Mouse (Mus musculus) limb, embryonic 11.5 days (tissue): Measurements from ENCODE around the gene Angptl7. TPM values are rescaled to one million over a fixed set of nuclear protein-coding genes. Genes with fewer than 3 reads are reported as not detected.

Source experiments
- ATAC-seq: fragments of 200-750 bp; cut with Nextera tagmentation; 2 replicates; pipeline ENCODE4 v1.8.0; 2017; ENCODE audit warnings: low read depth; ENCODE audit not compliant: insufficient number of reproducible peaks, low FRiP score, low TSS enrichment
- DNase-seq: peaks from one replicate; pipeline ENCODE4 v3.0.0-alpha.2; 2015; ENCODE audit warnings: low spot score
- H3K27ac ChIP-seq: fragments of 300-500 bp; sonication (generic); replicated peaks from 2 replicates; pipeline ENCODE4 v1.5.1; 2014; ENCODE audit warnings: low read depth, mild to moderate bottlenecking, low read length
- H3K27me3 ChIP-seq: fragments of 300-500 bp; sonication (generic); 2 replicates; pipeline ENCODE4 v1.6.1; 2014; ENCODE audit warnings: mild to moderate bottlenecking, low read length, mixed read lengths; ENCODE audit not compliant: control insufficient read depth, insufficient read depth
- H3K36me3 ChIP-seq: fragments of 300-500 bp; sonication (generic); 2 replicates; pipeline ENCODE4 v1.6.1; 2014; ENCODE audit warnings: mild to moderate bottlenecking, low read length, moderate library complexity, mixed read lengths; ENCODE audit not compliant: control insufficient read depth, insufficient read depth
- H3K4me1 ChIP-seq: fragments of 300-500 bp; sonication (generic); 2 replicates; pipeline ENCODE4 v1.6.1; 2014; ENCODE audit warnings: low read length, mixed read lengths; ENCODE audit not compliant: control insufficient read depth, insufficient read depth
- H3K4me2 ChIP-seq: fragments of 300-500 bp; sonication (generic); 2 replicates; pipeline ENCODE4 v1.6.1; 2014; ENCODE audit warnings: low read depth, mild to moderate bottlenecking, moderate library complexity; ENCODE audit not compliant: severe bottlenecking
- H3K4me3 ChIP-seq: fragments of 300-500 bp; sonication (generic); 2 replicates; pipeline ENCODE4 v1.5.1; 2014; ENCODE audit warnings: low read depth, low read length
- H3K9ac ChIP-seq: fragments of 300-500 bp; sonication (generic); 2 replicates; pipeline ENCODE4 v1.6.1; 2014; ENCODE audit warnings: mild to moderate bottlenecking, low read length
- H3K9me3 ChIP-seq: fragments of 300-500 bp; sonication (generic); 2 replicates; pipeline ENCODE4 v1.6.1; 2016; ENCODE audit warnings: low read length; ENCODE audit not compliant: control insufficient read depth
- WGBS: fragments of 180-500 bp; shearing (Covaris S2); extraction: QIAGEN DNeasy Blood & Tissue Kit; methylation state at CpG from one replicate; pipeline ENCODE4 v1.1.7; 2014; 5-methylcytosine and 5-hydroxymethylcytosine counted together
- polyA plus RNA-seq: library from polyadenylated mRNA; unstranded; fragments of >200 nt; fragmentation: Nextera tagmentation; extraction: Ambion mirVana; gene quantifications from 2 replicates; pipeline ENCODE4 v1.2.1, GENCODE M21; 2014

The Angptl7 gene
- polyA plus RNA-seq, 1 experiment from 2014 or later = 0.11 TPM

- Histone ChIP-seq H3K4me1 (peaks cover 13% of the 10 kb centered on the region), H3K27ac (no peak overlapping the region), H3K4me2 (no peak overlapping the region), H3K9ac (no peak overlapping the region), H3K9me3 (no peaks in the 10 kb centered on the region), H3K36me3 (peaks cover 38% of the 10 kb centered on the region), H3K27me3 (no peaks in the 10 kb centered on the region), H3K4me3 (no peak overlapping the region)
- 90% methylated on average over 10 of the region's 10 CpGs for WGBS
- DNase-seq = no peak
- no peak for ATAC-seq
These were observed 31.9 kb downstream of the Angptl7 start for GRCm38 (mm10) chr4:148468396-148468795.

GRCm38 (mm10) chr4:148466511-148467079, 33.7 kb downstream of the Angptl7 start:
- Histone ChIP-seq H3K27ac (no peak overlapping the region), H3K36me3 (peaks cover 43% of the 10 kb centered on the region), H3K4me3 (no peak overlapping the region), H3K4me1 (peaks cover 6% of the 10 kb centered on the region), H3K27me3 (no peaks in the 10 kb centered on the region), H3K4me2 (no peak overlapping the region), H3K9me3 (no peaks in the 10 kb centered on the region), H3K9ac (no peak overlapping the region)
- ATAC-seq (no peak), DNase-seq (no peak)
- WGBS = 95% methylated on average over 5 of the region's 5 CpGs

GRCm38 (mm10) chr4:148464869-148465268, 35.4 kb downstream of the Angptl7 start:
- no peak overlapping the region for H3K4me2 ChIP-seq
- H3K36me3 ChIP-seq = peaks cover 40% of the 10 kb centered on the region
- H3K9me3 ChIP-seq = no peaks in the 10 kb centered on the region
- no peak overlapping the region for H3K27ac ChIP-seq
- no peak overlapping the region for H3K4me3 ChIP-seq
- DNase-seq (no peak), ATAC-seq (no peak)
- no peaks in the 10 kb centered on the region for H3K27me3 ChIP-seq
- H3K9ac ChIP-seq = no peak overlapping the region
- 91% methylated on average over 12 of the region's 12 CpGs for WGBS
- no peaks in the 10 kb centered on the region for H3K4me1 ChIP-seq

- WGBS = 90% methylated on average over 12 of the region's 12 CpGs
- no peak for ATAC-seq
- Histone ChIP-seq H3K27me3 (no peaks in the 10 kb centered on the region), H3K4me3 (no peak overlapping the region), H3K9ac (no peak overlapping the region), H3K36me3 (peaks cover 35% of the 10 kb centered on the region), H3K9me3 (no peaks in the 10 kb centered on the region), H3K27ac (no peak overlapping the region), H3K4me1 (no peaks in the 10 kb centered on the region), H3K4me2 (no peak overlapping the region)
- DNase-seq = no peak
These were observed 36.0 kb downstream of the Angptl7 start for GRCm38 (mm10) chr4:148464301-148464700.

GRCm38 (mm10) chr4:148463208-148463960, 36.9 kb downstream of the Angptl7 start:
- no peaks in the 10 kb centered on the region for H3K9me3 ChIP-seq
- H3K9ac ChIP-seq = no peak overlapping the region
- peaks cover 31% of the 10 kb centered on the region for H3K36me3 ChIP-seq
- H3K4me1 ChIP-seq = no peaks in the 10 kb centered on the region
- 87% methylated on average over 14 of the region's 14 CpGs for WGBS
- no peak for DNase-seq
- H3K27me3 ChIP-seq = no peaks in the 10 kb centered on the region
- no peak for ATAC-seq
- H3K4me2 ChIP-seq = no peak overlapping the region
- no peak overlapping the region for H3K4me3 ChIP-seq
- H3K27ac ChIP-seq = no peak overlapping the region

GRCm38 (mm10) chr4:148462717-148463116, 37.5 kb downstream of the Angptl7 start:
- WGBS = 96% methylated on average over 13 of the region's 13 CpGs
- ATAC-seq (no peak), DNase-seq (no peak)
- no peak overlapping the region for H3K9ac ChIP-seq
- no peaks in the 10 kb centered on the region for H3K9me3 ChIP-seq
- H3K4me2 ChIP-seq = no peak overlapping the region
- H3K4me1 ChIP-seq = no peaks in the 10 kb centered on the region
- H3K27me3 ChIP-seq = no peaks in the 10 kb centered on the region
- H3K36me3 ChIP-seq = peaks cover 32% of the 10 kb centered on the region
- no peak overlapping the region for H3K4me3 ChIP-seq
- no peak overlapping the region for H3K27ac ChIP-seq

GRCm38 (mm10) chr4:148461772-148462171, 38.5 kb downstream of the Angptl7 start:
- no peak overlapping the region for H3K4me2 ChIP-seq
- no peak overlapping the region for H3K27ac ChIP-seq
- H3K36me3 ChIP-seq = peaks cover 31% of the 10 kb centered on the region
- WGBS = 85% methylated on average over 4 of the region's 4 CpGs
- no peak overlapping the region for H3K4me3 ChIP-seq
- no peaks in the 10 kb centered on the region for H3K9me3 ChIP-seq
- H3K9ac ChIP-seq = no peak overlapping the region
- DNase-seq (no peak), ATAC-seq (no peak)
- no peaks in the 10 kb centered on the region for H3K27me3 ChIP-seq
- H3K4me1 ChIP-seq = no peaks in the 10 kb centered on the region

- Histone ChIP-seq H3K27ac (no peak overlapping the region), H3K36me3 (peaks cover 29% of the 10 kb centered on the region), H3K9ac (no peak overlapping the region), H3K4me2 (no peak overlapping the region), H3K9me3 (no peaks in the 10 kb centered on the region), H3K4me1 (no peaks in the 10 kb centered on the region), H3K27me3 (no peaks in the 10 kb centered on the region), H3K4me3 (no peak overlapping the region)
- 92% methylated on average over 12 of the region's 12 CpGs for WGBS
- no peak for DNase-seq
- no peak for ATAC-seq
These were observed 39.5 kb downstream of the Angptl7 start for GRCm38 (mm10) chr4:148460656-148461284.
